Mouse (Mus musculus) lung, postnatal 0 days (tissue): ENCODE data around the gene Ppfia3.

ENCODE experiments used
- CTCF ChIP-seq: IDR thresholded peaks from 2 replicates; pipeline ENCODE4 v1.5.1; 2016; ENCODE audit warnings: antibody characterized with exemption, mild to moderate bottlenecking
- EP300 ChIP-seq: IDR thresholded peaks from 2 replicates; pipeline ENCODE4 v1.6.1; 2016; ENCODE audit warnings: antibody characterized with exemption, mild to moderate bottlenecking, control low read depth

DNA sequence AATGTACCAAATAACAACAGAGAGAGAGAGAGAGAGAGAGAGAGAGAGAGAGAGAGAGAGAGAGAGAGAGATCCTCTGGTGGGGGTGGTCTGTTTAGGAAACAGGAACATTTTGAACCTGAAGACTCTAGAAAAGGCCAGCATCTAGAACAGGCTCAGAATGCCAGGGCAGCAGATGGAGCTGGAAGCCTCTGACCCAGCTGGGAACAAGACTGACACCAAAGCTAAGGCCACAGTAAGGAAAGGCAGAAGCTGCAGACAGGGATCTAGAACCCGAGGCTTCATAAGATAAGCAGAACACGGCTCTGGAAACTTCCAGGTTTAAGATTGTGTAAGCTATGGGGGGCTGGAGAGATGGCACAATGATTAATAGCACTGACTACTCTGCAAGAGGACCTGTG lies 2.8 kb downstream of the Ppfia3 start:
- TF ChIP-seq CTCF (no peak), EP300 (no peak)
